Mouse (Mus musculus) bone marrow, adult 2 months (tissue): ENCODE results near the gene Rpl28.

Experiments used
- CTCF ChIP-seq: fragments of 200-500 bp; IDR thresholded peaks from 2 replicates; pipeline ENCODE4 v1.5.1; 2011; ENCODE audit warnings: low read length, control low read depth; ENCODE audit not compliant: control insufficient read depth, insufficient read depth
- POLR2A ChIP-seq: fragments of 200-500 bp; IDR thresholded peaks from 2 replicates; pipeline ENCODE4 v1.6.1; 2011; ENCODE audit warnings: low read depth, mild to moderate bottlenecking, control low read depth, low read length, borderline replicate concordance; ENCODE audit not compliant: control insufficient read depth

- TF ChIP-seq POLR2A (no peak), CTCF (no peak)
Observed at GRCm38 (mm10) chr7:4822162-4822907, 29.7 kb downstream of the Rpl28 start.
